Mouse (Mus musculus) heart, adult 8-10 months (tissue): ENCODE results near the gene Slc25a34. TPM values are rescaled to one million over a fixed set of nuclear protein-coding genes. Genes with fewer than 3 reads are reported as not detected.

Experiments used
- DNase-seq: peaks from one replicate; pipeline ENCODE4 v3.0.0; 2022; ENCODE audit warnings: low spot score
- total RNA-seq, 4 experiments: library from RNA; stranded (reverse); gene quantifications; 2 replicates each; pipeline ENCODE4 v1.2.4; 2022

Slc25a34 gene
- total RNA-seq = 100 to 1,000 TPM; 124 to 157 (median 144) TPM

DNA sequence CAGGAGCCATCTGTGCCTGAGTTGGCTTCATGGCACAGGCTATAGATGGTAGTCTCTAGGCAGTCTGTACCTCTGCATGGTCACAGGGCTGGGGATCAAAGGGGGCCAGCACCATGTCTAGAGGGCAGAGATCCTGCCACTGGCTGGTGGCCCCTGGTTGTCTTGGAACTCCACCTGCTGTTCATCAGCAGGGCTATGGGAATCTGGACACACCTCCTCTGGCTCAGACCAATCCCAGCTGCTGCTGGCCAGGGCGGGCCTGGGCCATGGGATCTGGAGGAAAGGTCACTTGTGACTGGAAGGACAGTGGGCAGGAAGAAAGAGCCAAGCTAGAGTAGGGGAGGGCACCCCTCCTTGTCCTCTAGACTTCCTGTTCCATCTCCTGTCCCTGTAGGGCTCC, at the start of gene Slc25a34:
TSS of gene Slc25a34 (minus strand) at position 156 of the 400 bp plus-strand sequence.
- DNase-seq = peak; percentile 76

DNA sequence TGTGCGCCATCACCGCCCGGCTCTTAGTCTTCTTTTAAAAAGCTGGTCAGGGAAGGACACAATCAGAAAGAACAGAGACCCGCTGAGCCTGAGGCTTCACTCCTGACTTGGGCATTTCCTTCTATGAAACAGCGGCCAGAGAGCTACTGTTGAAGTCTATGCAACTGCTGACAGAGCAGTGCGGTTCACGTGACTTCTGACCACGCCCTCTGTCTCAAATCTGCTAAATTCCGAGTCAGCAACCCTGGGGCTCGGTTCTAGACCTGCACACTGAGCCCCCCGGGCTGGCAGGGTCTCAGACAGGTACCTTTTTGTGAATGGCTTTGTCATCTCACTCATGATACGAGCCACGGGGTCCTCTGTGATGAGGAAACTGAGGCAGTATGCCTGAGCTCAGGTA, 48.7 kb upstream of the Slc25a34 start:
- DNase-seq = no peak

DNA sequence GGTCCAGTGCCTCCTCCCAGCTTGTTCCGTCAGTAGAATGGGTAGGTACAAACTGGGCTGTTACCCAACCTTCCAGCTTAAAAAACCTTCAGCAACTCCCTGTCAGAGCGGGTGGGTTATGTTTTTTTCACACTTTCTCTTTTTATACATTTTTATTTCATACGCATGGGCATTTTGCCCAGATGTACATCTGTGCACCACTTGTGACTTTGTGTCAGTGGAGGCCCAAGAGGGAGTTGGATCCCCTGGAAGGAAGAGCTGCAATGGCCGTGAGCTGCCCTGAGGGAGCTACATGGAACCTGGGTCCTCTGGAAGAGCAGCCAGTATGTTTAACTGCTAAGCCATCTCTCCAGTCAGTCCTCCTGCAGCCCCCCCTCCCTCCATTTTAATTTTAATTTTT, 47.8 kb upstream of the Slc25a34 start:
- no peak for DNase-seq

DNA sequence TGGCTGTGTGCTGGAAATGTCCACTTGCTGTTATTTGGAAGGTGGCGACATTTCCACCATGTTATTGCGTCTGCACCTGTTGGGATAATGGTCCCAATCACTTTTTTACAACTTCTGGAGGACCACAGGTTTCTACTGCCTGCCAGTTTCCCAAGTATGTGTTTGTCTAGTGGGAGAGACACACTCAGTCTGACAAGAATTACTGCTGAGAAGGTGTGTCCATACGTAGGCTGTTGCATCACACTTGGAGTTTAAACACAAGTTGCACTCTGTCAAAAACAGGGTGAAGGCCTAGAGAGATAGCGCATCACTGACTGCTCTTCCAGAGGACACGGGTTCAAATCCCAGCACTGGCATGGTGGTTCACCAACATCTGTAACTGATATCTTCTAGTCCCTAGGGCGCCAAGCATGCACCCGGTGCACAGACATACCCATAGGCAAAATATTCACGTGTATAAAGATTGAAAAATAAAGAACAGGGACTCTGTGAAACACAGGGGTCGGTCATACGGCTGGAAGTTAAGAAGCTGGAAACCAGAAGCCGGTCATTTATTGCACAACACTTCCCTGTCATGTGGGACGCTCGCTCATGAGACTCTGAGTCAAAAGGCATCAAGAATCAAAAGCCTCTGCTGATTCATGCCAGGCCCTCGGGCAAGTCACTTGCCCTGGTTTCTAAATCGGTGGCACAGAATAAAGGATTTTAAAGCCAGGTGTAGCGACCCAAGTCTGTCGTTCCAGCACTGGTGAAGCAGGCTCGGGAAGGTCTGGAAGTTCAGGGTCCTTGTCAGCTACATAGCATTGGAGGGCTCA, 46.5 kb upstream of the Slc25a34 start:
- no peak for DNase-seq

DNA sequence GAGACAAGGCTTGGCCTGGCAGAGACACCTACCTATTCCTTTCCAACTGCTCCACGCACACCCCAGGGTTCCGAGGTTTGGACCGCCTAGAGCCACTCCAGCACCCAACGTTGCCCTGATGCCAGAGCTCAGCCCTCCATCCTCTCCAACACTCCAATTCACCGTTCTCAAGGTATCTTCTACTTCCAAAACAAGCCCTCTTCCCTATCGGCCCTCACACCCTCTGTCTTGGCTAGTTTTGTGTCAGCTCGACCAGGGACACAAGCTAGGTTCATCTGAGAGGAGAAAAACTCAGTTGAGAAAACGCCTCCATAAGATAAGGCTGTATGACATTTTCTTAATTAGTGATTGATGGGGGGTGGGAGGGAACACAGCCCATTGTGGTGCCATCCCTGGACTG, 41.2 kb upstream of the Slc25a34 start, which contains the start of gene Plekhm2:
TSS of gene Plekhm2 (minus strand) at position 101 of the 400 bp plus-strand sequence.
- no peak for DNase-seq

DNA sequence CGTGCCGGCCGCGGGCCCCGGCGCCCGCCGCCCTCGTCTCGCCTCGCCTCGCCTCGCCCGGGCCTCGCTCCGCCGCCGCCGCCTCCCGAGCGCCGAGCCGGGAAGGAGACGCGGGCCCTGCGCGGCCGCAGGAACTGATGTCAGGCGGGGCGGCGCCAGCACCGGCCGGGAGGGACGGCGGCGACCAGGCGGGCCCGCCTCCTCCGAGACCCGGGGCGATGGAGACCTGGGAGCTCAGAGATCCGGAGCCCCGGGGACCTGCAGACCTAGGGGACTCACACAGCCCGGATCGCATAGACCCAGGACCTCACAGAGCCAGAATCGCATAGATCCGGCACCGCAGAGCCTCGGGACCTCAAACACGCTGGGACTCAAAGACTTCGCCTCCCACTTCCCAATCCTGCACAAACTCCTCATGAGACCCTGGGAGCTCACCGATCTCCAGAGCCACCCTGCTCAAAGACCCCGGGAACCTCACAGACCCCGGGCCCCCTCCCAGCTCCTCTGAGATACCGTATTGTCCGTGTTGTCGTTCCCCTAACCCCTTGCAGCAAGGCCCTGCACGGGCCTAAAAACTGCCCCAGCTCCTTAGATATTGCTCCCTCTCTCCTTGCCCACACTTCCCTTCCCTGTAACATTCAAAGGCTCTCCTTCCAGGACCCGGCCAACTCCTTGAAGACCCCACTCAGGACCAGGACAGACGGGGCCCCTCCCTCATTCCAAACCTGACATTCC, 40.6 kb upstream of the Slc25a34 start:
- DNase-seq = peak; percentile 60

DNA sequence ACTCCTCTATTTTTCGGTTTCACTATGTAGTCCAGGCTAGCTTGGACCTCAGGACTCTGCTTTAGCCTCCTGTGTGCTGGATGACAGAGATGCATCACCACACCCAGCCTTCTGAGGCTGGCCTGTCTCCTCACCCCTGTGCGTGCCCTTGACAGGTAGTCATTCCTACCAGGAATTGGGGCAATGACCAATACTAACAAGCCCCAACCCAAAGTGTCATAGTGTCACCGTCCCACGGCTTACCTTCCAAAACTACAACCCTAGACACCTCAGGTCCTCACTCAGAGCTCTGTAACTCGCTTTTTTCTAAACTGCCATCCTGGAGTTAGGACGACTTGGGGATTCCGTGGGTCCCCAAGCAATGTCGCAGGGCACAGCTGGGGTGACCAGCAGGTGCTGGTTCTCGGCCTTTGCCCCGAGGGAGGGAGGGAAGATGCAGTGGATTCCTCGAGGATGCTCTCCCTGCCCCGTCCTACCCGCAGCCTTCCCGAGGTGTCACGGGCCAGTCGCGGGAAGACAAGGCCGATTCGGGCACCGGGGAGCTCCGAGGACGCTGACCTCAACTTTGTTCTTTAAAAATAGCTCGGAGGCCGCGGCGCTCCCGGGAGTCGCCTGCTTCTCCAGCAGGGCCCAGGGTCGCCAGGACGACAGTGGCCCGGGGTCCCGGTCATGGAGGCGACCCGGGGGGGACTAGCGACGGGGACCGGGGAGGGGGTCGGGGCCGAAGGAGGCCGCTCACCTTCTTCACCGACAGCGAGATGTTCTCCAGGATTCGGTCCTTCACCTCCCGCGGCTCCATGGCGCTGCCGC, 39.7 kb upstream of the Slc25a34 start:
- DNase-seq = no peak

DNA sequence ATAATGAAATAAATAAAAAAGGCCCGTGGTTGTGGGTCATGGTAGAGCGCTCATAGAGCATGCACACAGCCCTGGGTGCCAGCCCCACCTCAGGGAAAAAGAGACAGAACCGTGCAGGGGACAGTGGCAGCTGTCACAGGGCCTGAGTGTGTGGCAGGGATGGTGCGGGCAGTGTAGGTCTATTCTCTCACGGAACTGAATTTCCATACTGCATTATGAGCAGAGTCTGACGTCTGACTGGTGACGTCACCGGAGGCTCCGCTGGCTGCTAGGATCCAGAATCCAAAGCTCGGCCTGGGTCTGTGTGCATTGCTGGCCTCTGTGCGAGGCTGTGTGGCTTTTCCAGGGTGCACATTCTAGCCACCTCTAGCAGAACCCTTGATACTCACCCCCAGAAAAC, 37.3 kb upstream of the Slc25a34 start:
- DNase-seq = no peak

DNA sequence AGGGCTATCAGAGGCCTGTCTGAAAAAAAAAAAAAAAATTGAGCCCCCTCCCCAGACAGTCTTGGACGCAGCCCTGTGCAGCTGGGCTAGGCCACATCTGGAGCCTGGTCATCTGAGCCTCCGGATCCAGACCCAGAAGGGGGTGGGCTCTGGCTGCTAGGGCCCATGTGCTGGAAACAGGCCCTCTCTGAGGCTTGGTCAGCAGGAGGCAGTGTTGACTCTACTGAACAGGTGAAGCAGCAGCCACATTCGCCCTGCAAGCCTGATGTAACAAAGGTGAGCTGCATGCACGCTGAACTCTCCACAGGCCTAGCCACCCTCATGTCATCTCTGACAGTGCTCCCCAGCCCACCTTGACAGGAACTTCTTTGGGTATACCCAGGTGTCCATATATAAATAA, 36.1 kb upstream of the Slc25a34 start:
- no peak for DNase-seq

DNA sequence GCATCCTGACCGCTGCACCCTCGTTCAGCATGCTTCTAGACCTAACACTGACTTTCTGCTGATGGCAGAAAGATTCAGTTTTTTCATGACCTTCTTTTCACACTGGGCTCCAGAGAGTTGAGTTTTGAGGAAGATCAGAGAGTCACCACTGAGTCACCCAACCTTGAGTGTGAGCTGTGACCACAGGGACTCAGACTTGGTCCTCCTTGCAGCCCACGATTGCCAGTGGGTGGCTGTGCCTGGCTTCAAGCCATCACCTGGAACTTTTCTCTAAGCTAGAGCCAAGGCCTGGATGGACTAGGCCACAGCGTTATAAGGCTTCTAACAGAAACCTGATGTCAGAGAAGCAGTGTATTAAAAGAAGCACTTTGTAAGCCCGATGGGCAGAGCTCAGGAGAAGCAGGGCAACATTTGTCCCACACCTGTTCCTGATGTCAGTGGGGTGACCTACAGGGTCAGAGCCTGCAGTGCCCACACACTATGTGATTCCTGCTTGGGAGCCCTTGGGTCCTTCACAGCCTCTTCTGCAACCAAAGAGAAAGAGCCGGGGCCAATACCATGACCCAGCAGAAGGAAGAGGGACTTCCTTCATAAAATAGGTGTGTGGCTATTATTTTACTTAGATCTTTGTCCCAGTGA, 35.3 kb upstream of the Slc25a34 start:
- no peak for DNase-seq

DNA sequence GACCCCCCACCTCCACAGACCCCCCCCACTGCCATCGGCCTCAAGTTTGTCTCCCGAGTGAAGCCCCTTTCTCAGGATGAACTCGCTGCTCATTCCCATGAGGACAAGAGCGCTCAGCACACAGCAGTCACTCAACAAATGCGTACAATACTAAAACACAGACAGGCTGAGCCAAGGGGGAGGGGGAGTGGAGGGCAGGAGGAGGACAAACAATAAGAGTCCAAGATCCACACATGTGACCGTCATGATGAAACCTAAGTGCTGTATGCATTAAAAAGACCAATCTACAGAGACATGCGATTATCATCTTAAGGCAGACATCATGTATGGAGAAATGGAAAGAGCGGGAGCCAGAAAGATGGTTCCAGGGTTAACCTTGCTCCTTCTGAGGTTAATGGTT, 33.3 kb upstream of the Slc25a34 start:
- DNase-seq = no peak

DNA sequence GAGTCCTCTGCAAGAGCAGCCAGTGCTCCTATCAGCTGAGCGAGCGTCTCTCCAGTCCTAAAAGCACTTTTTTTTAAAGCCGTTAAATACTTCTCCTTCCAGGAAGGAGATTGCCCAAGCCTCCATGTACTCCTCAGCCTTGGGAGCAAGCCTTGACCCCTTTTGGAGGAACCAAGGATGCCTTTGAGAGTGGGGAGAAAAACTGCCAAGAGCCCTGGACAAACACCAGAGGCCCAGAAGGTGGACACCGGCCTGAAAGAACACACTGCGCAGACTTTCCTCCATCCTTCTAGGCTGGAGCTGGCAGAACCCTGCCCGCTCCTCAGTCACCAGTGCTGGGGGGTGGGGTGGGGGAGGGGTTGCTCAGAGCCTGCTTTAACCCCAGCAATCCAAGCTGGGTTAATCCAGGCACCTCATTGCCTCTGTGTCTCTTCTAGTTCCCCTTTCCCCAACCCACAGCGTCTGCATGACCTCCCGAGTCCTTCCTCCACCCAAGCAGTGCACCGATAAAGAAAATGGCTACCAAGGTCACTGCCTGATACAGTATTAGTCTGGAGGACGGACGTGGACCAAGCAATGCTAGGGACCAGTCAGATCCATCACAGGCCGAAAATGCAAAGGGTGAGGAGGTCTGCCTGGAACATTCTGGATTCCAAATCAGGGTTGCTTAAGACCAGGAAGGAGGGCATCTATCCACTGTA, 32.4 kb upstream of the Slc25a34 start:
- no peak for DNase-seq

DNA sequence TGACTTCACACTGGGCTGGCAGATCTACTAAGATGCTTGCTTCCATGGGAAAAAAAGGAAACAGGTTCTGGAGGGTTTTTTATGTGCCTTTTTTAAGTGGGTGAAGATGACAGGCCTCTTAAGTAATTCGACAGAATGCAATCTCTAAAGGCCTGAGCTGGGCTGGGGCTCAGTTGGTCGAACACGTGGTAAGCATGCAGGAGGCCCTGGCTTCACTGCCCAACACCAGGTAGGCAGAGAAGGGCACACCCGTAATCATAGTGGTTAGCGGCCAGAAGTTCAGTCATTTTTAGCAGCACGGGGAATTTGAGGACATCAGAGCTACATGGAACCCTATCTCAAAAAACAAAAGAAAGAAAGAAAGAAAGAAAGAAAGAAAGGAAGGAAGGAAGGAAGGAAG, 30.9 kb upstream of the Slc25a34 start:
- no peak for DNase-seq

DNA sequence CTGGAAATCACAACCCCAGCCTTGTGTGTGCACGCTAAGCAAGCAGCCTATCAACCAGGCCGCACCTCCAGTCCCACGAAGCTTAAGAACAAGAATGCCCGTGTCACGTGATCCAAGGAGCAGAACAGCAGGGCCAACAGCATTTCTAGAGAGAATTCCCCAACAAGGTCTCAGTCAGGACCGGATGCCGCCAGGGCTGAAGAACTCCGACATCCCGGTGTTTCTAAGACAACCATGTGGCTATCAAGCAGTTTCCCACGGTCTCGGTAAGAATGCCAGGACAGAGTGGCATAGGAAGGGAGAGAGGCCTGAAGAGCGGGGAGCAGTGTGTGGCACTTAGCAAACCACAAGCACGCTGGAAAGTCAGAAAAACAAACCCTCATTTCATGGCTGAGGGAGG, 30.2 kb upstream of the Slc25a34 start:
- no peak for DNase-seq

DNA sequence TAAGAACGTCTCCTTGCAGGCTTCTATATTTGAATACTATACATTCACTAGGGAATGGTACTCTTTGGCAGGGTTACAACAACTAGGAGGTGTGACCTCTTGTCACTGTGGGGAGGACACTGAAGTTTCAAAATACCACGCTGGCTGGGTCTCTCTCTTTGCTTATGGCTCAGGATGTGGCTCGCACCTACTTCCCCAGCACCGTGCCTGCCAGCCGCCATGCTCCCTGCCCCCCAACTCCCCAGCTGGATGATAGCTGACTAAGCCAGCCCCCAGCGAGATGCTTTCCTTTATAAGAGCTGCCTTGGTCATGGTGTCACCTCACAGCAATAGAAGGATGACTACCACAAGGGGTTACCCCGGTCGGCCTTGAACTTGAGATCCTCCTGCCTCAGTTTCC, 29.4 kb upstream of the Slc25a34 start:
- no peak for DNase-seq

DNA sequence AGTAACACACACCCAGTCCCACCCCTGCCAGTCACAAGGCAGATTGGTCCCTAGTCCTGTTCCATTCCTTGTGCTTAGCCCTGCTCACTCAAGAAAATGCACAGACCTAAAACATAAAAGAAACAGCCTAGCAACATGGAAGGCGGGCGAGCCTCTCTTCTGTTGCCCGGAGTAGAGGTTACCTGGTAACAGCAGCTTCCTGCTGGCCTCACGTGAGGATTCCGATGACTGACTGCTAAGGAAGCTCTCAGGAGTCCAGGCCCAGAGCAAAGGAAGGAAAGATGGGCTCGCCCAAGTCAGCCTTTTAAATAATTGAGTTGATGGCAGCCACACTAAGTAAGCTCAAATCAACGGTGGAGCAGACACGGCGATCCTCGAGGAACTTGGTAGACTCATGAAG, 28.3 kb upstream of the Slc25a34 start:
- no peak for DNase-seq

DNA sequence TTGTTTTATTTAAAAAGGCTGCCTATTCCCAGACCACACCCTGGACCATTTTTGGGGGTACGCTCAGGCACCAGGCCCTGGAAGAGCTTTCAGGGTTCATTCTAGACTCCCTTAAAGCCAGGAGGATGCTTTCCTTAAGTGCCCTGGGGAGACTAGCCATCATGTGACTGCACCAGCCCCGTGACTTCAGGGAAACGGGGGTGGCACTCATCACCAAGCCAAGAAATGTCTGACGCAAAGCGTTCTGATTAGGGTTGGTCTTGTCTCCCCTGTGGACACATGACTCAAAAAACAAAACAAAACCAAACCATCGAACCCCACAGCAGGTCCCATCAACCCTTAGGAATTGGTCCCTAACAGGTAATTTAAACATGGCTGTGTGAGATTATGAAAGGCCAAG, 27.7 kb upstream of the Slc25a34 start:
- DNase-seq = peak; percentile 53

DNA sequence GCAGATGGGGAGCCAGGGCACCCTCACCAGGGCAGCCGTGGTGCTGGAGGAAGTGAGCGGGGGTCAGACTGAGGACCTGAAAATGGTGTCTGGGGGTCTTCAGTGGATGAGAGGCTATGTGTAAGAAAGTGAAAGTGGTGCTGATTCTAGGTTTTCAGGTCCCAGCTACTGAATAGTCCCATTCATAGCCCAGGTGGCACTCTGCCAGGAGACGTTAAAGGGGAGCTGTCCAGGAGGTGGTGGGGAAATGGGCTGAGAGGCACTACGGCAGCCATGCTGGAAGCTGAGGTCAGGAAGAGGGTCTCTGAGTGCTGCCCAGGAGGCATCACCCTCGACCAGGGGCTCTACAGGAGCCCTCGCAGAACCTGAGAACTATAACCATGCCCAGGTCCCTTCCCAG, 25.6 kb upstream of the Slc25a34 start:
- no peak for DNase-seq

DNA sequence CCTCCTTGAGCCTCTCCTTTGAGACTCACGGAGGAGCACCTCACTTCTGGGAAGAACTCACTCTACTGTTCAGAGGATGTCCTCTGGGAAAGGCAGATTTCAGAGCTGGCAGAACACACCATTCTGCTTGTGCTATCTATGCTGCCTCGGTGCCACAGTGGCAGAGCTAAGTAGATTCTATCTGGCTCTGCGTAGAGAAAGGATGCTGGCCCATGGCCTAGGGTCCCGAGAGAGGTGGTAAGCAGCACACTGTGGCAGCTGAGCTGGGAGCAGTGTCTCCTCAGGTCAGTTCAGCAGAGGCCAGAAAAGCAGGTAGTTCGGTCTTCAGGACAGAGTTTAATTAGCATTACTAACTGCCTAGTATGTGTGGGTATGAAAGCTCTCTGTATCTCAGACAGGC, 24.6 kb upstream of the Slc25a34 start:
- peak; percentile 68 for DNase-seq

DNA sequence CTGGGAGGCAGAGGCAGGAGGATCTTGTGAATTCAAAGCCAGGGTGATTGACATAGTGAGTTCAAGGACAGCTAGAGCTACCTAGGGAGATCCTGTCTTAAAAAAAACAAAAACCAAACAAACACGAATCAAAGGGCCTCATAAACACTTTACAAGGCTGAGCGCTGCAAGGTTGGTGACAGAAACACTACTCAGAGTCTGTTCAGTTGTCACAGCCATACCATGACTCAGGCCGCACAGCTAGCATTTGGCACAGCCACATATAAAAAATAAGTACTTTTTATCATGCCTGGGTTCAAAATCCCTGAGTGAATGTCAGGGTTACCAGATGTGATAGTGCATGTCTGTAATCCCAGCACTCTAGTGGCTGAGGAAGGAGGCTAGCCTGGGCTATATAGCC, 23.6 kb upstream of the Slc25a34 start:
- no peak for DNase-seq

DNA sequence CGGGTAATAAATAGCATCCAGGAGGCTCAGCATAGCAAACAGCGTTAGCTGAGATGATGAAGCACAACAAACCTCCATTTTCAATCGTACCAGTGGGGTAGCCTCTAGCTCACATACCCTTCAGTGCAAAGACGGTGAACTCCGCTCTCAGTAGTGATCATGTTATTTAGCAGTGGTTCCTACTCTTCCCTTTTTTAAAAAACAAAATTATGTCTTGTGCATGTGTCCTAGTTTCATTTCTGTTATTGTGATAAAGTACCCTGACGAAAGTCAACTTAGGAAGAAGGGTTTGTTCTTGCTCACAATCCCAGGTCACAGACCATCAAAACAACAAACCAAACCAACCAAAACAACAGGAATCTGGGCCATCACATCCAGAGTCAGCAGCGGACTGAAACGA, 22.4 kb upstream of the Slc25a34 start:
- DNase-seq = no peak
